Mouse (Mus musculus): ENCODE measurements around the gene Gm17482. TPM values are rescaled to one million over a fixed set of nuclear protein-coding genes. Genes with fewer than 3 reads are reported as not detected.

Gm17482 gene
- not detected in 2 replicates for polyA plus RNA-seq (2016; fragmentation: Nextera tagmentation; extraction: Ambion mirVana)

DNA sequence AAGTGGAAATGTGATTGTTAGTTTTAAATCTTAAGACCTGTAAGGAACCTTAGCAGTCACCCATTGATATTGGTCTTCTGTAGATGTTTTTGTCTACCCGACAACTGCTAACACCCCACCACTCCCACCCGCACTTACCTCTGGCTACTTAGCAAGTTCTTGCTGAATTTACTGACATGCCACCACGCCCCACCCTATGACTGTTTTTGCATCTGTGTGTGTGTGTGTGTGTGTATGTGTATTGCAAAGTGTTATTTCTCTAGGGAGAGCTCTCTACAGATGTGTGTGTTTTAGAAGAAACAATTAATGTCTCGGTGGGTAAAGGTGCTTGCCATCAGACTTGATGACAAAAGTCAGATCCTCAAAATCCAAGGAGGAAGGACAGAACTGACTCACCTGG lies at the start of gene Gm17482:
TSS of gene Gm17482 (plus strand) at position 301 of the 400 bp plus-strand sequence.
- WGBS, result 67% methylated on average over 4 of the region's 4 CpGs
- no peak within 1 kb of the TSS for H3K9ac ChIP-seq
- H3K4me3 ChIP-seq, result no peak within 1 kb of the TSS
- H3K27ac ChIP-seq, result no peak within 1 kb of the TSS
- H3K4me2 ChIP-seq (replicated peaks), result no peak within 1 kb of the TSS
- no peaks in the 10 kb centered on the region for H3K9me3 ChIP-seq (replicated peaks)
- H3K36me3 ChIP-seq, result no peaks in the 10 kb centered on the region
- no peak for ATAC-seq (ENCODE audit: low FRiP score)
- H3K27me3 ChIP-seq, result no peaks in the 10 kb centered on the region
- no peaks in the 10 kb centered on the region for H3K4me1 ChIP-seq

- no peak overlapping the region for H3K4me3 ChIP-seq
- no peak for ATAC-seq (ENCODE audit: low FRiP score)
- 42% methylated on average over 3 of the region's 3 CpGs for WGBS
- H3K27ac ChIP-seq, result no peak overlapping the region
- no peak overlapping the region for H3K9ac ChIP-seq
- H3K9me3 ChIP-seq (replicated peaks), result no peaks in the 10 kb centered on the region
- H3K36me3 ChIP-seq, result no peaks in the 10 kb centered on the region
- no peaks in the 10 kb centered on the region for H3K4me1 ChIP-seq
- H3K27me3 ChIP-seq, result no peaks in the 10 kb centered on the region
- no peak overlapping the region for H3K4me2 ChIP-seq (replicated peaks)
These were observed 48.3 kb upstream of the Gm17482 start for GRCm38 (mm10) chr6:115178826-115179225.

GRCm38 (mm10) chr6:115181094-115181493 lies 46.0 kb upstream of the Gm17482 start:
- H3K27me3 ChIP-seq, result no peaks in the 10 kb centered on the region
- no peak overlapping the region for H3K9ac ChIP-seq
- 83% methylated on average over 2 of the region's 2 CpGs for WGBS
- no peak overlapping the region for H3K4me2 ChIP-seq (replicated peaks)
- H3K4me3 ChIP-seq, result no peak overlapping the region
- no peaks in the 10 kb centered on the region for H3K9me3 ChIP-seq (replicated peaks)
- ATAC-seq (ENCODE audit: low FRiP score), result no peak
- no peaks in the 10 kb centered on the region for H3K4me1 ChIP-seq
- no peak overlapping the region for H3K27ac ChIP-seq
- no peaks in the 10 kb centered on the region for H3K36me3 ChIP-seq

GRCm38 (mm10) chr6:115191111-115191510 lies 36.0 kb upstream of the Gm17482 start:
- ATAC-seq (ENCODE audit: low FRiP score), result no peak
- H3K4me3 ChIP-seq, result no peak overlapping the region
- no peak overlapping the region for H3K27ac ChIP-seq
- no peaks in the 10 kb centered on the region for H3K27me3 ChIP-seq
- no peak overlapping the region for H3K4me2 ChIP-seq (replicated peaks)
- WGBS, result 83% methylated on average over 7 of the region's 7 CpGs
- H3K36me3 ChIP-seq, result no peaks in the 10 kb centered on the region
- H3K4me1 ChIP-seq, result no peaks in the 10 kb centered on the region
- no peak overlapping the region for H3K9ac ChIP-seq
- no peaks in the 10 kb centered on the region for H3K9me3 ChIP-seq (replicated peaks)

DNA sequence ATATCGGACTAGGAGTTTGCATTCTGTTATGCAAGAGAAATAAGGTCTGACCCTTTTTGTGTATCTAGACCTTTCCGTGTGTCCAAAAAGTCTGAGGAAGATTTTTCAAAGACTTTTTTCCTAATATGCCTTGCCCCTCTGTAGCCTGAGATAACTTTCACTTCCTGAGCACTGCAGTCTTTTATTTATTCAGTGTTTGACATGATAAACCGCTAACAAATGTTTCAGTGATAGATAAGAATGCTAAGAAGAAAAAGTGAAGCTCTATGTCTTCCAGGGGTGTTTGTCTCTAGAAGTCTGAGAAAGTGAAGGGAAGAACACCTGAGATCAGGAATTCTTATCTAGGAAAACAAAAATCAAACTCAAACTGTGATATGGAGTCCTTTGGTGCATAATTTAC lies 26.4 kb upstream of the Gm17482 start:
- H3K36me3 ChIP-seq, result no peaks in the 10 kb centered on the region
- H3K27me3 ChIP-seq, result no peaks in the 10 kb centered on the region
- no peaks in the 10 kb centered on the region for H3K9me3 ChIP-seq (replicated peaks)
- no peak overlapping the region for H3K9ac ChIP-seq
- ATAC-seq (ENCODE audit: low FRiP score), result no peak
- 92% methylated on average over 3 of the region's 3 CpGs for WGBS
- H3K4me2 ChIP-seq (replicated peaks), result no peak overlapping the region
- H3K27ac ChIP-seq, result no peak overlapping the region
- H3K4me3 ChIP-seq, result no peak overlapping the region
- H3K4me1 ChIP-seq, result no peaks in the 10 kb centered on the region

GRCm38 (mm10) chr6:115203029-115203428 lies 24.1 kb upstream of the Gm17482 start:
- Histone ChIP-seq H3K4me3 (no peak overlapping the region), H3K4me1 (no peaks in the 10 kb centered on the region), H3K36me3 (no peaks in the 10 kb centered on the region), H3K27me3 (no peaks in the 10 kb centered on the region), H3K9me3 (replicated peaks) (no peaks in the 10 kb centered on the region), H3K27ac (no peak overlapping the region), H3K4me2 (replicated peaks) (no peak overlapping the region), H3K9ac (no peak overlapping the region)
- ATAC-seq (ENCODE audit: low FRiP score), result no peak
- WGBS, result 74% methylated on average over 3 of the region's 3 CpGs

DNA sequence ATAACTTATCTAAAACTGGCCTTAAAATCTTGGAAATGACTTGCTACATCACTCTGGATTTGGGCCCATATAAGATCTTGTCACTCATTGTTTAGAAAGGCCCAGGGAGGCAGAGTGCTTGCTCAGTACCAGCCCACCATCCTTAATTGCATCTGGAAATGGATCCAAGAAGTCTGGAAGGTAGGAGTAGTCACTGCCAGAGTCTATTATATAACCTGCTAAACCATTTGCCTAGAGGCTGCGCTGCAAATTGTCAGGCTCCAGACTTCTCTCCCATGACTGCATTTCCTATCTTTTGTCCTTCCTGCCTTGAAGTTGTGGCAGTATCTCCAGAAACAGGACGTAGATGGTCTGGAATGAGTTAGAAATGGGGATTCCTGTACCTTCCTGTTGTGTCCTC lies 17.0 kb upstream of the Gm17482 start:
- H3K9ac ChIP-seq, result no peak overlapping the region
- H3K4me2 ChIP-seq (replicated peaks), result no peak overlapping the region
- H3K4me3 ChIP-seq, result no peak overlapping the region
- H3K27ac ChIP-seq, result no peak overlapping the region
- H3K36me3 ChIP-seq, result no peaks in the 10 kb centered on the region
- ATAC-seq (ENCODE audit: low FRiP score), result no peak
- H3K27me3 ChIP-seq, result no peaks in the 10 kb centered on the region
- H3K9me3 ChIP-seq (replicated peaks), result no peaks in the 10 kb centered on the region
- 0 out of 2 replicates have a peak, but pooled peaks cover 4% of the 10 kb centered on the region for H3K4me1 ChIP-seq
- WGBS, result 88% methylated on average over 2 of the region's 2 CpGs

GRCm38 (mm10) chr6:115210820-115211219 lies 16.3 kb upstream of the Gm17482 start:
- H3K27ac ChIP-seq, result no peak overlapping the region
- H3K4me1 ChIP-seq, result 0 out of 2 replicates have a peak, but pooled peaks cover 4% of the 10 kb centered on the region
- 84% methylated on average over 3 of the region's 3 CpGs for WGBS
- H3K9me3 ChIP-seq (replicated peaks), result no peaks in the 10 kb centered on the region
- H3K36me3 ChIP-seq, result no peaks in the 10 kb centered on the region
- ATAC-seq (ENCODE audit: low FRiP score), result no peak
- no peaks in the 10 kb centered on the region for H3K27me3 ChIP-seq
- H3K4me3 ChIP-seq, result no peak overlapping the region
- no peak overlapping the region for H3K4me2 ChIP-seq (replicated peaks)
- H3K9ac ChIP-seq, result no peak overlapping the region

DNA sequence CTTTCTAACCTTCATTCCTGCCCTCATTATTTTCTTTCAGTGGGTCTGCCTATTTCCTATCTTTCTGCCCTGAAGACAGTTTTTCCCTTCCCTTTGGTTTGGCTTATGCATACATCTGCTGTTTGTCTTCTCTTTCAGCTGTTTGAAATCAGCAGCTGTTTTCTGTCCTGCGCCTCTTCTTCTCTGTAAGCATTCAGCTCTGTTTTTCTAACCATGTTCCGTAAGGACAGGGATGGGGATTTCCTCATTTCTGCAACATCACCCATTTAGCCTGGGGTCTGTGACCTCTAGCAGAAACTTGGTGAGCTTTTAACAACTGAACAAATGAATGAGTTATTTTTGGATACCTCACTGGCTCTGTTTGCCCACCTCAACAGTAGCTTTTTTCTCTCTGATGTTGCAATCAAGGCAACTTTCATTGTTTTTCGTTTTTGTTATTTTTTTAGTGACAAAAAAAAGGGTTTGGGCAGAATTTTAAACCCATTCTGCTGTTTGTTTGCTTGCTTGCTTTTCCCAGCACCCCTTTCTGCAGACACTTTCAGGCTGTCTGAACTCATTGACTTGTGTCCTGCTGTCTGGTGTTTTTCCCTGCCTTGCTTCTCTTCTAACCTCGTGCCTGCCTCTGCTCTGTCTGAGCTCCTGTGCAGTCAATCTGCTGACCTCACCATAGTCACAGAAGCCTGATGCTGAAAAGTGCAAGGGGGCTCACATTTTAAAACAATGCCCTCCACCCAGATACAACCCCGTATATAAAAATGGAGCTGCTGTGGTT lies 14.8 kb upstream of the Gm17482 start:
- Histone ChIP-seq H3K4me2 (replicated peaks) (no peak overlapping the region), H3K27me3 (no peaks in the 10 kb centered on the region), H3K9ac (no peak overlapping the region), H3K4me1 (0 out of 2 replicates have a peak, but pooled peaks cover 4% of the 10 kb centered on the region), H3K36me3 (no peaks in the 10 kb centered on the region), H3K27ac (no peak overlapping the region), H3K9me3 (replicated peaks) (no peaks in the 10 kb centered on the region), H3K4me3 (no peak overlapping the region)
- ATAC-seq (ENCODE audit: low FRiP score), result no peak
- WGBS, result 57% methylated on average over 5 of the region's 5 CpGs

DNA sequence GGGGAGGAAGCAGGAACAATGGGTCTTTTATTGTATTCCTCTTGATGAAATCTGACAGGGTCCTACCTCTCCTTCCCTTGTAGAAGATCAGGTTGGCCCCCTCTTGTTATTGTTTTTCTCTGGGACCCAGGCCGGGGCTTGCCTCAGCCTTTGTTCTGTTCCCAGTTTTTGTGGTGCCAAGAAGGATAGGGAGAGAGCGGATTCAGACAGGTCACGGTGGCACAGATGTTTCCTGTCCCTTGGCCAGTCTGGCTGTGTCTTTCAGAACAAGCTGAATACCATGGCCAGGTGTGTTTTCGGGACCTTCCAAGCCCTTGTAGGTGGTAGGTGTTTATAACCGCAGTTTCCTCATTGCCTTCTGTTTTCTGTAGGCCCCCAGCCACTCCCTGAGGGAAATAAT lies 14.0 kb upstream of the Gm17482 start:
- H3K36me3 ChIP-seq, result no peaks in the 10 kb centered on the region
- no peak overlapping the region for H3K27ac ChIP-seq

GRCm38 (mm10) chr6:115221215-115221641 lies 5.9 kb upstream of the Gm17482 start:
- no peaks in the 10 kb centered on the region for H3K27me3 ChIP-seq
- no peaks in the 10 kb centered on the region for H3K36me3 ChIP-seq
- no peak for ATAC-seq (ENCODE audit: low FRiP score)
- no peaks in the 10 kb centered on the region for H3K4me1 ChIP-seq
- no peak overlapping the region for H3K9ac ChIP-seq
- no peak overlapping the region for H3K4me2 ChIP-seq (replicated peaks)
- no peak overlapping the region for H3K27ac ChIP-seq
- no peaks in the 10 kb centered on the region for H3K9me3 ChIP-seq (replicated peaks)
- H3K4me3 ChIP-seq, result no peak overlapping the region
- WGBS, result 88% methylated on average over 8 of the region's 8 CpGs

More for the DNA sequence above, 14.0 kb upstream of the Gm17482 start:
- 48% methylated on average over 5 of the region's 5 CpGs for WGBS
- ATAC-seq (ENCODE audit: low FRiP score), result no peak
- Histone ChIP-seq H3K4me3 (no peak overlapping the region), H3K4me2 (replicated peaks) (no peak overlapping the region), H3K9me3 (replicated peaks) (no peaks in the 10 kb centered on the region), H3K27me3 (no peaks in the 10 kb centered on the region), H3K9ac (no peak overlapping the region), H3K4me1 (0 out of 2 replicates have a peak, but pooled peaks cover 4% of the 10 kb centered on the region)

DNA sequence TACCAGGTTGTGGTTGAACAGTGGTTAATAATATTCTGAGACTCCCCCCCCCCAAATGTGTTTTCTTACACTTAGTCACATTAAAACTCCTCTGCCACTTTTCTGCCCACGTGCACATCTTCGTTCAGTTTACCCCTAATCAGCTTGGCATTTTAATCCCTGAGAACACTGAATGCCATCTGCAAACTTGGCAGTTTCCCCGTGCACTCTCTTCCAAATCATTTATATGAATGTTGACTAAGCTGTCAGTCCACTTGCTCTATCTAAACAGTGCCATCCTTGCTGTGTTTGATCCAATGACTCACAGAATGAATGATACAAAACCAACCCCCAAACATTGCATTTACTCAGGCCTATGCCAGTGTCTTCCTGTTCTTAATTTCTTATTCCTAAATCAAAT lies 1.6 kb upstream of the Gm17482 start:
- Histone ChIP-seq H3K9me3 (replicated peaks) (no peaks in the 10 kb centered on the region), H3K9ac (no peak overlapping the region), H3K4me1 (no peaks in the 10 kb centered on the region), H3K4me3 (no peak overlapping the region), H3K27me3 (no peaks in the 10 kb centered on the region), H3K36me3 (no peaks in the 10 kb centered on the region), H3K4me2 (replicated peaks) (no peak overlapping the region), H3K27ac (no peak overlapping the region)
- no peak for ATAC-seq (ENCODE audit: low FRiP score)
- WGBS, result 70% methylated on average over 3 of the region's 3 CpGs

GRCm38 (mm10) chr6:115227529-115227928 lies 386 bp downstream of the Gm17482 start:
- Histone ChIP-seq H3K4me3 (no peak overlapping the region), H3K4me2 (replicated peaks) (no peak overlapping the region), H3K4me1 (no peaks in the 10 kb centered on the region), H3K27ac (no peak overlapping the region), H3K27me3 (no peaks in the 10 kb centered on the region), H3K9ac (no peak overlapping the region), H3K36me3 (no peaks in the 10 kb centered on the region), H3K9me3 (replicated peaks) (no peaks in the 10 kb centered on the region)
- WGBS, result 5% methylated on average over 2 of the region's 2 CpGs
- no peak for ATAC-seq (ENCODE audit: low FRiP score)

Measured in hindbrain, embryonic 12.5 days (tissue).